Mouse (Mus musculus): ENCODE data around the gene Arnt.

DNA sequence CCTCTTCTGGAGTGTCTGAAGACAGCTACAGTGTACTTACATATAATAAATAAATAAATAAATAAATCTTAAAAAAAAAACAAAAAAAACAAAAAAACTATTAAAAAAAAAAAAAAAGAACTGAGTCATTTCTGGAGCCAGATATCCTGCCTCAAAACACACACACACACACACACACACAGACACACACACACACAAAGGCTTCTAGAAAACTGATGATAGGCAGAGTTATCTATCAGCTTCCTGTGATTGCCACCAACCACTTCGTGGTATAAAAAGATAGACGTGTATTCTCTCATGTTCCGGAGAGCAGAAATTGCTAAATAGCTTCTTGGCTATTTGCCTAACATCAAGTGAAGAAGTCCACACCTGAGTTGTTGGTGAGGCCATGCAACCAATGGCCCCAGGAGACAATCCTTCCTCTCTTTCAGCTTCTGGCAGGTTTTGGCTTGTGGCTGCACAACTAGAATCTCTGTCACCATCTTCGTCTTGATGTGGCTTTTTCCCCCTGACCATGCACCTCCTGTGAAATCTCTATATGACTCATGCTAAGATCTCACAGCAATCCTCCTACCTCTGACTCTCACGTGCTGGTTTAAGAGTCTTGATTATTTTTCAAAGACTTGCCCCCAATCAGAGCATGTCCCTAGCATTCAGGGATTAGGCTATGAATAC, 48.6 kb upstream of the Arnt start:
- TF ChIP-seq CTCF (conservative IDR thresholded peaks at IDR 0.05; ENCODE audit: insufficient read depth, insufficient read length, low read depth, low read length) (no peak), POLR2A (IDR thresholded peaks at IDR 0.05; ENCODE audit: low read depth, low read length) (no peak)
